Mouse (Mus musculus) midbrain, embryonic 14.5 days (tissue): Measurements from ENCODE around the gene Imp3. TPM values are rescaled to one million over a fixed set of nuclear protein-coding genes. Genes with fewer than 3 reads are reported as not detected.
"Not testable (repeated sequence)": the region's sequence is repeated elsewhere in the genome, so short reads cannot be mapped to it uniquely, and the experiment has no call there.

Experiments
- ATAC-seq: fragments of 200-750 bp; cut with Nextera tagmentation; 2 replicates; pipeline ENCODE4 v1.8.0; 2017; ENCODE audit warnings: moderate number of reproducible peaks, moderate library complexity; ENCODE audit not compliant: low FRiP score, low TSS enrichment
- DNase-seq: peaks from one replicate; pipeline ENCODE4 v3.0.0-alpha.2; 2015
- H3K27ac ChIP-seq: fragments of 300-500 bp; sonication (generic); replicated peaks from 2 replicates; pipeline ENCODE4 v1.5.1; 2014; ENCODE audit warnings: mild to moderate bottlenecking, low read depth, low read length, moderate library complexity
- H3K27me3 ChIP-seq: fragments of 300-500 bp; sonication (generic); 2 replicates; pipeline ENCODE4 v1.6.1; 2014; ENCODE audit warnings: low read length, control low read depth, mixed read lengths; ENCODE audit not compliant: control insufficient read depth, insufficient read depth
- H3K36me3 ChIP-seq: fragments of 300-500 bp; sonication (generic); 2 replicates; pipeline ENCODE4 v1.6.1; 2014; ENCODE audit warnings: low read length, control low read depth; ENCODE audit not compliant: control insufficient read depth, insufficient read depth
- H3K4me1 ChIP-seq: fragments of 300-500 bp; sonication (generic); 2 replicates; pipeline ENCODE4 v1.6.1; 2014; ENCODE audit warnings: mild to moderate bottlenecking, antibody characterized with exemption, low read length, control low read depth; ENCODE audit not compliant: control insufficient read depth, insufficient read depth
- H3K4me2 ChIP-seq: fragments of 300-500 bp; sonication (generic); 2 replicates; pipeline ENCODE4 v1.6.1; 2014; ENCODE audit warnings: mild to moderate bottlenecking, low read length, moderate library complexity
- H3K4me3 ChIP-seq: fragments of 300-500 bp; sonication (generic); replicated peaks from 2 replicates; pipeline ENCODE4 v1.5.1; 2014; ENCODE audit warnings: low read depth, low read length
- H3K9ac ChIP-seq: fragments of 300-500 bp; sonication (generic); replicated peaks from 2 replicates; pipeline ENCODE4 v1.6.1; 2014; ENCODE audit warnings: mild to moderate bottlenecking, low read length, moderate library complexity
- H3K9me3 ChIP-seq: fragments of 300-500 bp; sonication (generic); 2 replicates; pipeline ENCODE4 v1.6.1; 2016; ENCODE audit warnings: low read length, control low read depth, mixed read lengths; ENCODE audit not compliant: control insufficient read depth
- WGBS: fragments of 180-500 bp; shearing (Covaris S2); extraction: QIAGEN DNeasy Blood & Tissue Kit; methylation state at CpG from one replicate; pipeline ENCODE4 v1.1.7; 2014; 5-methylcytosine and 5-hydroxymethylcytosine counted together
- polyA plus RNA-seq: library from polyadenylated mRNA; unstranded; fragments of >200 nt; fragmentation: Nextera tagmentation; extraction: Ambion mirVana; gene quantifications from 2 replicates; pipeline ENCODE4 v1.2.1, GENCODE M21; 2014

Gene Imp3
- polyA plus RNA-seq, 1 experiment from 2014 or later: 69.6 TPM

DNA sequence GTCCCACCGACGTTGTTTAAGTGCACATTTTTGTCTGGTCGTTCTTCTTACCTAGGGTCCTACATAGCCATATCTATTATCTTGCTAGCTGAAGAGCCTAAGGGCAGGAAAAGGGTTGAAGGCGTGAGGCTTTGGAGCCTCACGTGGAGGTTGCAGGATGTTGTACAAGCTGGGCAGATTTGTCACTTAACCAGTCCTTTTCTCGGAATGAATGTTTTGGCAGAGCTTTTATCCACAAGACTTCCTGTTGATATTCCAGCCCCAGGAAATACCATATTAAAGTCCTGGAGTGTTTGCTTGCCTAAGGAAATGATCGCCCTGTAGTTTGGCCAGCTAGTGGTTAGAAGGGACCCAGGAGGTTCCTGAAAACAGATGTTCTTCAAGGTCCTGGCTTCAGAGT is 1.1 kb downstream of the Imp3 start:
- peaks cover 15% of the 10 kb centered on the region for H3K4me1 ChIP-seq
- ATAC-seq: no peak
- no peak overlapping the region; the same call in 1 of the 2 replicates for H3K27ac ChIP-seq
- DNase-seq: peak; percentile 9
- H3K9ac ChIP-seq: peak overlapping the region; percentile 70
- no peaks in the 10 kb centered on the region for H3K27me3 ChIP-seq
- 6% methylated on average over 7 of the region's 7 CpGs for WGBS
- H3K36me3 ChIP-seq: no peaks in the 10 kb centered on the region
- peak overlapping the region; percentile 78 for H3K4me3 ChIP-seq
- H3K9me3 ChIP-seq: no peaks in the 10 kb centered on the region
- H3K4me2 ChIP-seq: peak overlapping the region; percentile 84

DNA sequence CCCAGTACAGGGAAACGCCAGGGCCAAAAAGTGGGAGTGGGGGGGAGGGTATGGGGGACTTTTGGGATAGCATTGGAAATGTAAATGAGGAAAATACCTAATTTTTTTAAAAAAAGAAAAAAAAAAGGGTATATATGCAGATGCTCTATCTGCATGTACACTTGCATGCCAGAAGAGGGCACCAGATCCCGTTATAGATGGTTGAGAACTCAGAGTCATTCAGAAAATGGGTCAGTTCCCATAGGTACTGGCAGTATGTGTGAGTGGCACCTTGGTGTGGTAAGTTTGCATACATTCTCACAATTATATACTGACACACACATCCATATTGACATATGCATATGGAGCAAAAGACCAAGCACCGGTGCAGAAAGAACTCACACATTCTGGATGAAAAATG is 10.2 kb downstream of the Imp3 start:
- not testable (repeated sequence) for H3K4me3 ChIP-seq, H3K9ac ChIP-seq, ATAC-seq, H3K27me3 ChIP-seq, H3K9me3 ChIP-seq, H3K4me2 ChIP-seq, H3K27ac ChIP-seq, H3K36me3 ChIP-seq
- WGBS: 28% methylated on average over 3 of the region's 3 CpGs
- DNase-seq: peak; percentile 75
- peaks cover 12% of the 10 kb centered on the region; the same call in 1 of the 2 replicates for H3K4me1 ChIP-seq

DNA sequence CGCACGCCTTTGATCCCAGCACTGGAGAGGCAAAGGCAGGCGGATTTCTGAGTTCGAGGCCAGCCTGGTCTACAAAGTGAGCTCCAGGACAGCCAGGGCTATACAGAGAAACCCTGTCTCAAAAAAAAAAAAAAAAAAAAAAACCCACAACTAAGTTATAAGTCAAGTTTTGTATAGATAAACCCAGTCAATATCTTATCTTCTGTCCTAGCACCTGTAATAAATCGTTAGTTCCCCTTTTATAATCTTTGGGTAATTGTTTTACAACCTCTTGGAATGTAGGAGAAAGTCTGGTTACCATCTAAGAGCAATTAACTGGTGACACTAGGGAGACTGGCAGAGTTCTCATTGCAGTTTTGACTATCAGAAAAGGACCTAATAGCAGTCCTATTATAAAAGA is 11.4 kb downstream of the Imp3 start:
- ATAC-seq, H3K4me2 ChIP-seq, H3K9me3 ChIP-seq, H3K36me3 ChIP-seq, H3K9ac ChIP-seq, H3K27ac ChIP-seq, H3K27me3 ChIP-seq, H3K4me3 ChIP-seq, DNase-seq: not testable (repeated sequence)
- peaks cover 12% of the 10 kb centered on the region; the same call in 1 of the 2 replicates for H3K4me1 ChIP-seq
- 87% methylated on average over 5 of the region's 5 CpGs for WGBS

DNA sequence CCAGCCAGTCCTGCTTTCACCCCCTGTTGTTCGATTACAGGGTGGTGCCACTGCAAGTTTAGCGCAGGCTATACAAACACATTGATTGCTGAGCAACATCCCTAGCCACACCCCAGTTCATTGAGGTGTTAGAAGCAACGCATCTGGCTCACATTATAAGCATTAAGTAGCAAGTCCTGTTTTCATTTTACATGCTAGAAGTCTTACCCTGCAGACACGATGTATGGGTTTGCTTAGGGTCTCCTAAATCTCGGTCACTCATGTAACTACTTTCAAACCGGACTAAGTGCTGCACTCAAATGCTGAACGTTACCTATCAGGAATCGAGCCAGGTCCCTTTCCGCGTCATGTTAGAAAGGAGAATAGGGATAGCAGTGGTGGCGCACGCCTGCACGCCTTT is 12.5 kb downstream of the Imp3 start:
- ATAC-seq: no peak
- Histone ChIP-seq H3K36me3 (no peaks in the 10 kb centered on the region), H3K27me3 (no peaks in the 10 kb centered on the region), H3K4me2 (peak overlapping the region; percentile 56), H3K9ac (peak overlapping the region; percentile 36; the same call in 1 of the 2 replicates), H3K9me3 (no peaks in the 10 kb centered on the region), H3K4me3 (peak overlapping the region; percentile 64), H3K4me1 (peaks cover 12% of the 10 kb centered on the region; the same call in 1 of the 2 replicates), H3K27ac (no peak overlapping the region)
- peak; percentile 30 for DNase-seq
- 33% methylated on average over 13 of the region's 13 CpGs for WGBS

DNA sequence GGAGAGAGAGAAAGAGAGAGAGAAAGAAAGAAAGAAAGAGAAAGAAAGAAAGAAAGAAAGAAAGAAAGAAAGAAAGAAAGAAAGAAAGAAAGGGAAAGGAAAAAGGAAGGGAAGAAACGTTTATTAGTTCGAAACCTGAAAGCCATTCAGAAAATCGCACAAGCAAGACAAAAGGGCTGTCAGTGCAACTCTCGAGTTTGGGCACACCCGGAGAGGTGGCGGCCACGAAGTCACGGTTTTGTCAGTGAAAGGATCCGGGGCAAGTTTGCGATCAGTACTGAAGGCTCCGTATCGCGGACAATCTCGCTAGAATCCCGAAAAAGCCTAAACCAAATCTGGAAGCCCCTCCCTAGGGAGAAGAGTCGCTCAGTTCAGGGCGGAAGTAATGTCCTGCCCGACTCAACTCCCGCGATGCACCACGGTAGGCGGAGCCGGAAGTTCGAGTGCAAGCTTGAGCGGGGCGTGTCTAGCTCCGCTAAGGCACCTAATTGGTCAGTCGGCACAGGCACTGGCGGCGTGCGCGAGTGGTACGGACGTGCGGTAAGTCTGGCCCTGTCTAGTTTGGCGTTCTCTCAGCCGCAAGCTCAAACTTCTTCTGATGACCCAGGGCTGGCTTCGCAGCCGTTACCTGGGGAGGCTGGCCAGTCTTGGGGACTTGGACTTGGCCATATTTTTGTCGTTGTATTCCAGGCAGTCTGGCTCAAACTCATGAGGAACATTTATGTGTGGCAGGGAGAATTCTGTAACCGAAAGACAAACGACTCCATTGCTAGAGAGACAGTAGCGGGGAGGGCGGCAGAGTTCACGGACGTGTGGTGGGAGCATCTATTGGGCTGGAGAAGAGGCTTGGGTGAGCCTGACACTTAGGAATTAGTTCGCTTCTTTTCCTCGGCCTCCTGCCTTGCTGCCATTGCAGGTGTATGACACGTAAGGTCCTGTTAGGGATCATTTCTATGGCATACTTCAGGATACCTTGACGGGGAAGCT is 13.4 kb downstream of the Imp3 start, which contains the start of gene Snupn:
Gene Snupn, plus strand, starts transcription at position 465 of the 987 bp plus-strand sequence.
- under 1% methylated on average over 50 of the region's 50 CpGs for WGBS
- ATAC-seq: peak; percentile 100
- Histone ChIP-seq H3K9ac (peak within 1 kb of the TSS; percentile 74), H3K36me3 (no peaks in the 10 kb centered on the region), H3K27me3 (no peaks in the 10 kb centered on the region), H3K9me3 (no peaks in the 10 kb centered on the region), H3K4me3 (peak within 1 kb of the TSS; percentile 64), H3K4me2 (peak within 1 kb of the TSS; percentile 86), H3K4me1 (peaks cover 12% of the 10 kb centered on the region; the same call in 1 of the 2 replicates), H3K27ac (peak within 1 kb of the TSS; percentile 88)
- peak; percentile 99 for DNase-seq

DNA sequence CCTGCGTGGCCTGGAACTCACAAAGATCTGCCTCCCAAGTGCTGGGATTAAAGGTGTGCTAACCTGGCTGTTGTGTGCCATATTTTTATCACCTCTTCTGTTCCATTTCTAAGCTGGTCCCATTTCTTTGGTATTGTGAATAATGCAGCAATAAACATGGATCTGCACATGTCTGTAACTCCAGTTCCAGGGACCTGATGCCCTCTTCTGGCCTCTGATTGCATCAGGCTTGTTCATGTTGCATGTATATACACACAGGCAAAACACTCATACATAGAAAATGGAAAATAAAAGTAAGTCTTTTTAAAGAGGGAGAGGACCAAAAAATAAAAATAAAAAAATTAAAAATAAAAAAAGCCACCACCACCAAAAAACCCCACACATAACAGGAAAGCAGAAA is 16.3 kb downstream of the Imp3 start:
- peaks cover 12% of the 10 kb centered on the region; the same call in 1 of the 2 replicates for H3K4me1 ChIP-seq
- WGBS: 91% methylated on average over 1 of the region's 1 CpGs
- H3K27ac ChIP-seq: no peak overlapping the region
- H3K4me3 ChIP-seq: no peak overlapping the region
- peaks cover 4% of the 10 kb centered on the region; the same call in 1 of the 2 replicates for H3K36me3 ChIP-seq
- H3K27me3 ChIP-seq: no peaks in the 10 kb centered on the region
- ATAC-seq: no peak
- H3K9me3 ChIP-seq: no peaks in the 10 kb centered on the region
- no peak for DNase-seq
- H3K9ac ChIP-seq: no peak overlapping the region
- no peak overlapping the region for H3K4me2 ChIP-seq

DNA sequence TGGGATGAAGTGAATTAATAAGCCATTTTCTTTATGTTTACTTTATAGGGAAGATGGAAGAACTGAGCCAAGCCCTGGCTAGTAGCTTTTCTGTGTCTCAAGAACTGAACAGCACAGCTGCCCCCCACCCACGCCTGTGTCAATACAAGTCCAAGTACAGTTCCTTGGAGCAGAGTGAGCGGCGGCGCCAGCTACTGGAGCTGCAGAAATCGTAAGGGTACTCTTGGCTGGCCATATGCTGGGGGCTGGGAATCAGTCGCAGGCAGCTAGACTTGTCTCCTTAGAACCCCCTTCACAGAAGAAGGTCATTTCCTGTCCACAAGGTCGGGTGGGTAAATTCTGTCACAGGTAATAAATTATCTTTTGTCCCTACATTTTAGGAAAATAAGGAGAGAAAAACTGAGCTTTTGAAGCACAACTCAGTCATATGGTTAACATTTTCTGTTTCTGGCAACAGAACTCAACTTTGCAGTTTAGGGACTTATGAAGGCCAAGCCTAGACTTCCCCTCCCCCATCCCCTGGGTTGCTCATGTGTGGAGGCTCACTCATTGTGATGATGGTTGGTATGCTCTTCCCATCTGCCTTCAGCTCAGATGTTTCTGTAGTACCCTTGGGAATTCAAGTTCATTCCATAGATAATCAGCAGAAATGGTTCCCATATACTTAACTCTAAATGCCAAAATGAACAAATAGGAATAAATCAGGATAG is 19.8 kb downstream of the Imp3 start:
- ATAC-seq: no peak

DNA sequence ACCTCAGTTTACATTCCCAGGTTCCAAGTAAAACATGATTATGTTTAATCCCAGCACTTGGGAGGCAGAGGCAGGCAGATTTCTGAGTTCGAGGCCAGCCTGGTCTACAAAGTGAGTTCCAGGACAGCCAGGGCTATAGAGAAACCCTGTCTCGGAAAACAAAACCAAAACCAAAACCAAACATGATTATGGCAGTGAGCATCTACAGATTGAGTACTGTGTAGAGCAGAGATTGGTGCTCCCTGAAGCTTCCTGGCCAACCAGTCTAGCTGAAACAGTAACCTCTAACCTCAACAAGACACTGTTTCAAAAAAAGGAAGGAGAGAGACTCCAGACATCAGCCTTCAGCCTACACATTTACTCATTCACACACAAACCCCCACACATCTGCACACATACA is 21.4 kb downstream of the Imp3 start:
- 92% methylated on average over 2 of the region's 2 CpGs for WGBS

More for the DNA sequence above, 19.8 kb downstream of the Imp3 start:
- no peak for DNase-seq
- H3K4me1 ChIP-seq: no peaks in the 10 kb centered on the region
- 87% methylated on average over 7 of the region's 7 CpGs for WGBS
- no peak overlapping the region for H3K4me3 ChIP-seq
- H3K27ac ChIP-seq: no peak overlapping the region
- H3K36me3 ChIP-seq: peaks cover 14% of the 10 kb centered on the region
- no peaks in the 10 kb centered on the region for H3K9me3 ChIP-seq
- no peak overlapping the region for H3K9ac ChIP-seq
- no peak overlapping the region for H3K4me2 ChIP-seq
- no peaks in the 10 kb centered on the region for H3K27me3 ChIP-seq

More for the DNA sequence above, 21.4 kb downstream of the Imp3 start:
- no peaks in the 10 kb centered on the region for H3K4me1 ChIP-seq
- H3K27ac ChIP-seq: no peak overlapping the region
- H3K4me3 ChIP-seq: no peak overlapping the region
- H3K9ac ChIP-seq: no peak overlapping the region
- H3K9me3 ChIP-seq: no peaks in the 10 kb centered on the region
- ATAC-seq (no peak), DNase-seq (no peak)
- no peaks in the 10 kb centered on the region for H3K27me3 ChIP-seq
- H3K36me3 ChIP-seq: peaks cover 29% of the 10 kb centered on the region
- no peak overlapping the region for H3K4me2 ChIP-seq
